Mouse (Mus musculus) hindbrain, embryonic 11.5 days (tissue): ENCODE measurements around the gene Olfr103. TPM values are rescaled to one million over a fixed set of nuclear protein-coding genes. Genes with fewer than 3 reads are reported as not detected.

Experiments
- polyA plus RNA-seq: library from polyadenylated mRNA; unstranded; fragments of >200 nt; fragmentation: Nextera tagmentation; extraction: Ambion mirVana; gene quantifications from 2 replicates; pipeline ENCODE4 v1.2.1, GENCODE M21; 2014

The Olfr103 gene
- polyA plus RNA-seq, 1 experiment from 2014 or later = not detected

Other genes starting within 250 kb of the Olfr103 start
- gene Olfr91, start 241.4 kb downstream of the Olfr103 start, polyA plus RNA-seq = 0.08 TPM in 1 of 2 replicates, not detected in the other
- not detected in 2 replicates for gene Olfr92, start 219.6 kb downstream of the Olfr103 start, polyA plus RNA-seq
- not detected in 2 replicates for gene Olfr93, start 178.2 kb downstream of the Olfr103 start, polyA plus RNA-seq
- not detected in 2 replicates for gene Ubd, start 145.8 kb downstream of the Olfr103 start, polyA plus RNA-seq
- not detected in 2 replicates for gene Olfr94, start 138.7 kb downstream of the Olfr103 start, polyA plus RNA-seq
- gene Olfr95, start 126.6 kb downstream of the Olfr103 start, polyA plus RNA-seq = not detected in 2 replicates
- gene Olfr96, start 119.6 kb downstream of the Olfr103 start, polyA plus RNA-seq = not detected in 2 replicates
- gene Olfr97, start 102.4 kb downstream of the Olfr103 start, polyA plus RNA-seq = not detected in 2 replicates
- not detected in 2 replicates for gene Olfr98, start 75.9 kb downstream of the Olfr103 start, polyA plus RNA-seq
- 0.93 and 1.3 TPM in 2 replicates for gene H2-M3, start 69.5 kb downstream of the Olfr103 start, polyA plus RNA-seq
- gene Olfr99, start 56.2 kb downstream of the Olfr103 start, polyA plus RNA-seq = not detected in 2 replicates
- gene Olfr101, start 35.4 kb downstream of the Olfr103 start, polyA plus RNA-seq = not detected in 2 replicates
- gene Olfr102, start 22.6 kb downstream of the Olfr103 start, polyA plus RNA-seq = not detected in 2 replicates
- gene Olfr104-ps, start 19.9 kb upstream of the Olfr103 start, polyA plus RNA-seq = not detected in 2 replicates
- gene Olfr105-ps, start 39.3 kb upstream of the Olfr103 start, polyA plus RNA-seq = not detected in 2 replicates
- not detected in 2 replicates for gene Olfr106-ps, start 50.7 kb upstream of the Olfr103 start, polyA plus RNA-seq
- gene Olfr107, start 59.5 kb upstream of the Olfr103 start, polyA plus RNA-seq = not detected in 2 replicates
- gene Olfr108, start 105.8 kb upstream of the Olfr103 start, polyA plus RNA-seq = not detected in 2 replicates
- gene Olfr109, start 119.2 kb upstream of the Olfr103 start, polyA plus RNA-seq = not detected in 2 replicates
- 0.11 TPM in 1 of 2 replicates, not detected in the other for gene H2-M2, start 143.9 kb upstream of the Olfr103 start, polyA plus RNA-seq
- gene Olfr110, start 152.8 kb upstream of the Olfr103 start, polyA plus RNA-seq = not detected in 2 replicates
- not detected in 2 replicates for gene Olfr111, start 168.3 kb upstream of the Olfr103 start, polyA plus RNA-seq
- not detected in 2 replicates for gene Olfr112, start 229.8 kb upstream of the Olfr103 start, polyA plus RNA-seq
- not detected in 2 replicates for gene Olfr113, start 238.0 kb upstream of the Olfr103 start, polyA plus RNA-seq